Mouse (Mus musculus) forebrain, embryonic 11.5 days (tissue): Measurements from ENCODE around the gene Vmn1r204. TPM values are rescaled to one million over a fixed set of nuclear protein-coding genes. Genes with fewer than 3 reads are reported as not detected.
"Not testable (repeated sequence)": the region's sequence is repeated elsewhere in the genome, so short reads cannot be mapped to it uniquely, and the experiment has no call there.

Experiments
- ATAC-seq: fragments of 200-750 bp; cut with Nextera tagmentation; replicated peaks from 2 replicates; pipeline ENCODE4 v1.8.0; 2017; ENCODE audit warnings: moderate TSS enrichment; ENCODE audit not compliant: low FRiP score
- DNase-seq: peaks from one replicate; pipeline ENCODE4 v3.0.0-alpha.2; 2017; ENCODE audit warnings: low spot score
- H3K27ac ChIP-seq: fragments of 300-500 bp; sonication (generic); 2 replicates; pipeline ENCODE4 v1.5.1; 2014; ENCODE audit warnings: low read depth, low read length
- H3K27me3 ChIP-seq: fragments of 300-500 bp; sonication (generic); 2 replicates; pipeline ENCODE4 v1.6.1; 2014; ENCODE audit warnings: mild to moderate bottlenecking, low read length, mixed read lengths; ENCODE audit not compliant: control insufficient read depth, insufficient read depth
- H3K36me3 ChIP-seq: fragments of 300-500 bp; sonication (generic); 2 replicates; pipeline ENCODE4 v1.6.1; 2014; ENCODE audit warnings: mild to moderate bottlenecking, low read length, moderate library complexity, mixed read lengths; ENCODE audit not compliant: control insufficient read depth, insufficient read depth
- H3K4me1 ChIP-seq: fragments of 300-500 bp; sonication (generic); replicated peaks from 2 replicates; pipeline ENCODE4 v1.6.1; 2014; ENCODE audit warnings: low read length, mixed read lengths; ENCODE audit not compliant: control insufficient read depth, insufficient read depth
- H3K4me2 ChIP-seq: fragments of 300-500 bp; sonication (generic); 2 replicates; pipeline ENCODE4 v1.6.1; 2014; ENCODE audit warnings: low read depth, mild to moderate bottlenecking, low read length, moderate library complexity, mixed read lengths; ENCODE audit not compliant: severe bottlenecking
- H3K4me3 ChIP-seq: fragments of 300-500 bp; sonication (generic); 2 replicates; pipeline ENCODE4 v1.5.1; 2014; ENCODE audit warnings: low read depth, low read length
- H3K9ac ChIP-seq: fragments of 300-500 bp; sonication (generic); 2 replicates; pipeline ENCODE4 v1.6.1; 2014; ENCODE audit warnings: low read length
- H3K9me3 ChIP-seq: fragments of 300-500 bp; sonication (generic); 2 replicates; pipeline ENCODE4 v1.6.1; 2016; ENCODE audit warnings: low read length, mixed read lengths; ENCODE audit not compliant: control insufficient read depth
- WGBS: fragments of 180-500 bp; shearing (Covaris S2); extraction: QIAGEN DNeasy Blood & Tissue Kit; methylation state at CpG from one replicate; pipeline ENCODE4 v1.1.7; 2014; 5-methylcytosine and 5-hydroxymethylcytosine counted together
- polyA plus RNA-seq: library from polyadenylated mRNA; unstranded; fragments of >200 nt; fragmentation: Nextera tagmentation; extraction: Ambion mirVana; gene quantifications from 2 replicates; pipeline ENCODE4 v1.2.1, GENCODE M21; 2014

Vmn1r204 gene
- not detected in 2 replicates for polyA plus RNA-seq

DNA sequence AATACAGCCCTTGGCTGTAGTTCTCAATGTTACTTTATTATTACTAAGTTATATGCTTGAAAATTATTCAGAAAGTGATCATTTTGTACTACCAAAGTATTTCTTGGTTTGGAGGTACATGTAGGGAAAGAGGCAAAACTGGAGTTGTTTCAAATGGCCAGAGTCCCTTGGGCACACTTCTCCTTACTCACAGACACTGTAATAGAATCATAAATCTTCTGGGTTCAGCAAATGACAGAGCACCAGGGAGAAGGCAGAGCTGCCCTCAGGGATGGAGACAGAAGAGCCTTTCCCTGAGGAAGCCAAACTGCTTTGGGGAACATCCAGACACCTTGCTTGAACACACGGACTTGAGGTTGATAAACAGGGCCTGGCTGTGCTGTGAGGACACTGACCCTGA, at the start of gene Vmn1r204:
Gene Vmn1r204, plus strand, starts transcription at position 301 of the 400 bp plus-strand sequence.
- not testable (repeated sequence) for H3K27ac ChIP-seq, H3K9me3 ChIP-seq, ATAC-seq, H3K4me1 ChIP-seq, H3K36me3 ChIP-seq, H3K9ac ChIP-seq, H3K4me2 ChIP-seq, H3K27me3 ChIP-seq, DNase-seq, H3K4me3 ChIP-seq
- 71% methylated on average over 1 of the region's 1 CpGs for WGBS

DNA sequence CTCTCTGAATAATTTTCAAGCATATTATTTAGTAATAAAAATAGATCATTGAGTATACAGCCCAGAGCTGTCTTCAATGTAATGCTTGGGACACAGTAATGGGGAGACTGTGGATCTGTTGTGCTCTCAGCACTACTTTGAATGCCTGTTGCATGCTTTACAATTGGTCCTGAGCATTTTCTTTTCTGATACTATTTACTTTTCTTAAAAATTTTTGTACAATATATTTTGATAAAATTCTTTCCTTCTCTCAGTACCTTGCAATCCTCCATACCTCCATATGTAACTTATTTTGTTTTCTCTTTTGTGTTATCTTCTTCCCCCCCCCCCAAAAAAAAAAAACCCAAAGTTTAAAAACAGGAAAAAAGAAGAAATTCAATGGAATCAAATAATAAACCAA, 47.7 kb upstream of the Vmn1r204 start, which contains the start of gene Vmn1r202:
Gene Vmn1r202, minus strand, starts transcription at position 101 of the 400 bp plus-strand sequence.
- H3K36me3 ChIP-seq, result no peaks in the 10 kb centered on the region
- no peak for DNase-seq
- H3K9ac ChIP-seq, result no peak within 1 kb of the TSS
- no peaks in the 10 kb centered on the region for H3K4me1 ChIP-seq
- no peak within 1 kb of the TSS for H3K4me2 ChIP-seq
- no peak for ATAC-seq
- H3K4me3 ChIP-seq, result no peak within 1 kb of the TSS
- no peaks in the 10 kb centered on the region for H3K27me3 ChIP-seq
- H3K9me3 ChIP-seq, result no peaks in the 10 kb centered on the region
- H3K27ac ChIP-seq, result no peak within 1 kb of the TSS

DNA sequence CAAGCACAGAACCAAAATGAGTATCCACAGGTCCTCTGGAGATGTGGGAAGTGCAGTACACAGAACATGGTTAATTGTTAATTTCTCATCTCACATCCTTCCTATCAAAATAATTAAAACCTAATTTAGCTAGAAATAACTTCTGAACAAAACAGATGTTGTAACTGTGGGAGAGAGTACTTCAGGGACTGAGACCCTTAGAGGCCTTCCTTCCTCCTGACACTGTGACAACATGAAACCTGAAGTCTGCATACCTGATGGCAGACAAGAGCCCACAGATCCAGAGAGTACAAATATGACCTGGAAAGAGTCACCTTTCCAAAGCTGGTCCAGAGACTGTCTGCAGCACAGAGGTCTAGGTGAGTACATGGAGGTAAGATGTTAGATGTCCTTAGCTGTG, 35.2 kb upstream of the Vmn1r204 start, which contains the start of gene Vmn1r203:
Gene Vmn1r203, plus strand, starts transcription at position 301 of the 400 bp plus-strand sequence.
- Histone ChIP-seq H3K4me3 (no peak within 1 kb of the TSS), H3K27ac (no peak within 1 kb of the TSS), H3K9me3 (no peaks in the 10 kb centered on the region), H3K9ac (no peak within 1 kb of the TSS), H3K27me3 (no peaks in the 10 kb centered on the region), H3K4me2 (no peak within 1 kb of the TSS), H3K4me1 (no peaks in the 10 kb centered on the region), H3K36me3 (no peaks in the 10 kb centered on the region)
- ATAC-seq, result no peak
- DNase-seq, result no peak

DNA sequence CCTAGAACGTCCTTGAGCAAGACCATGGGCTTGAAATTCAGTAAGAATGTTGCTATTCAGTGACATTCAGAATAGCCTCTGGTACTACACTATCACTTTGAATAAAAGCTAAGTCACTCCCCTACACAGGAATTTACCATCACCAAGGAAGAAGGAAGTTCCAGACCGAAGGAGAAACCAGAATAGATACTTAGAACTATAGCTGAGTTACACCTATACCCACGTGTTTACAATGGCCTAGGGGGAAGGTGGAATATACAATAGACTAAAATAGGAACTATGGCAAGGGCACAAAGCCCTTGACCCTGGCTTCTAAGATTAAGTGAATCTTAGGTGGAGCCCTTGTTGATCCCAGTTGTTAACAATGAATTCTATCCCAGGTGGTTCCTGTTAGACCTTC, 21.9 kb downstream of the Vmn1r204 start:
- ATAC-seq, DNase-seq, H3K9me3 ChIP-seq, H3K36me3 ChIP-seq, H3K4me2 ChIP-seq, H3K27ac ChIP-seq, H3K9ac ChIP-seq, H3K4me1 ChIP-seq, H3K27me3 ChIP-seq, H3K4me3 ChIP-seq: not testable (repeated sequence)
- 80% methylated on average over 3 of the region's 3 CpGs for WGBS

DNA sequence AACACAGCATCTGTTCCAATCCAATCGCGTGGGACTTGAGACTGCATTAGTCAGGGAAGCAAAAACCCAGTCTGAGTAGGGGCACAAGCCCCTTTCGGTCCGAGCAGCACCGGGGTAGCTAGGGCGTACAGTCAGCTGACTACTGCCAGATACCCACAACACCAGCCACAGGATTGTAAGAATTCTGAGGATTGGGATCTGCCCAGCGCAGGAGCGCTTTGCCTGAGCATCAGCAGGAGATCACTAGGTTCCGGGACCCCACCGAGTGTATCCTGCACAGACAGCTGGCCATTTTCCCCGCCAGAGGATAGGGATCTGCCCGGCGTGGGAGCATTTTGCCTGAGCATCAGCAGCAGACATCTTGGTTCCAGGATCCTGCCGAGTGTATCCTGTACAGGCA, 30.3 kb downstream of the Vmn1r204 start:
- not testable (repeated sequence) for ATAC-seq, H3K9ac ChIP-seq, H3K4me3 ChIP-seq, H3K4me1 ChIP-seq, H3K27me3 ChIP-seq, DNase-seq, H3K27ac ChIP-seq, H3K36me3 ChIP-seq, H3K4me2 ChIP-seq, H3K9me3 ChIP-seq
- WGBS, result 86% methylated on average over 14 of the region's 14 CpGs

DNA sequence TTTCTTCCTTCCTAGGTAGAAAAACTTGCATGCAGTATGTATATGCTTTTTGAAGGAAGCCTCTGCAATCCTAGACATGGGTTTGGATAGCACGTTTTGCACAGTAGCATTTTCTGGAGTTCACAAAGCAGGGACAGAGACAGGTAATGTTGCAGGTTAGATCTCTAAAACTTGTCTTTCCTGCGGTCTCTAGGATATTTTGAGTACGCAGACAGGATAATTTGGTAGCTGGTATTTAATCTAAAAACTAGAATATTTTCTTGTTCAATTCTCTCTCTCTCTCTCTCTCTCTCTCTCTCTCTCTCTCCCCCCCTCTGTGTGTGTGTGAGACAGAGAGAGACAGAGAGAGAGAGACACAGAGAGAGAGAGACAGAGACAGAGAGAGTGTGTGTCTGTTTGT, 39.9 kb downstream of the Vmn1r204 start, which contains the start of gene Vmn1r205:
Gene Vmn1r205, minus strand, starts transcription at position 101 of the 400 bp plus-strand sequence.
- Histone ChIP-seq H3K27me3 (no peaks in the 10 kb centered on the region), H3K4me1 (no peaks in the 10 kb centered on the region), H3K27ac (no peak within 1 kb of the TSS), H3K4me3 (no peak within 1 kb of the TSS), H3K9ac (no peak within 1 kb of the TSS), H3K36me3 (no peaks in the 10 kb centered on the region), H3K9me3 (no peaks in the 10 kb centered on the region), H3K4me2 (no peak within 1 kb of the TSS)
- DNase-seq (no peak), ATAC-seq (no peak)
- WGBS, result 84% methylated on average over 3 of the region's 3 CpGs

Other genes starting within 250 kb of the Vmn1r204 start
- not detected in 2 replicates for gene Vmn1r197, start 228.6 kb upstream of the Vmn1r204 start, polyA plus RNA-seq
- gene Vmn1r198, start 202.8 kb upstream of the Vmn1r204 start, polyA plus RNA-seq, result not detected in 2 replicates
- gene Vmn1r199, start 173.4 kb upstream of the Vmn1r204 start, polyA plus RNA-seq, result not detected in 2 replicates
- gene Vmn1r200, start 162.8 kb upstream of the Vmn1r204 start, polyA plus RNA-seq, result not detected in 2 replicates
- not detected in 2 replicates for gene Vmn1r201, start 81.3 kb upstream of the Vmn1r204 start, polyA plus RNA-seq
- gene Vmn1r202, start 47.8 kb upstream of the Vmn1r204 start, polyA plus RNA-seq, result not detected in 2 replicates
- not detected in 2 replicates for gene Vmn1r203, start 35.1 kb upstream of the Vmn1r204 start, polyA plus RNA-seq
- not detected in 2 replicates for gene Vmn1r205, start 39.8 kb downstream of the Vmn1r204 start, polyA plus RNA-seq
- gene Vmn1r206, start 71.1 kb downstream of the Vmn1r204 start, polyA plus RNA-seq, result not detected in 2 replicates
- not detected in 2 replicates for gene Vmn1r207-ps, start 176.4 kb downstream of the Vmn1r204 start, polyA plus RNA-seq
- gene Vmn1r208, start 224.2 kb downstream of the Vmn1r204 start, polyA plus RNA-seq, result not detected in 2 replicates